Mouse (Mus musculus) intestine, embryonic 15.5 days (tissue): ENCODE measurements around the gene Olfr1133. TPM values are rescaled to one million over a fixed set of nuclear protein-coding genes. Genes with fewer than 3 reads are reported as not detected.
"Not testable (repeated sequence)": the region's sequence is repeated elsewhere in the genome, so short reads cannot be mapped to it uniquely, and the experiment has no call there.

Experiments
- ATAC-seq: fragments of 200-750 bp; cut with Nextera tagmentation; 2 replicates; pipeline ENCODE4 v1.8.0; 2017; ENCODE audit warnings: moderate TSS enrichment, moderate library complexity
- H3K27ac ChIP-seq: fragments of 300-500 bp; sonication (generic); 2 replicates; pipeline ENCODE4 v1.5.1; 2015; ENCODE audit warnings: mild to moderate bottlenecking, inconsistent platforms
- H3K27me3 ChIP-seq: fragments of 300-500 bp; sonication (generic); replicated peaks from 2 replicates; pipeline ENCODE4 v1.6.1; 2015; ENCODE audit warnings: inconsistent platforms
- H3K36me3 ChIP-seq: fragments of 300-500 bp; sonication (generic); 2 replicates; pipeline ENCODE4 v1.6.1; 2015; ENCODE audit warnings: inconsistent platforms
- H3K4me1 ChIP-seq: fragments of 300-500 bp; sonication (generic); replicated peaks from 2 replicates; pipeline ENCODE4 v1.6.1; 2015; ENCODE audit warnings: inconsistent platforms
- H3K4me2 ChIP-seq: fragments of 300-500 bp; sonication (generic); replicated peaks from 2 replicates; pipeline ENCODE4 v1.6.1; 2015; ENCODE audit warnings: mild to moderate bottlenecking, inconsistent platforms
- H3K4me3 ChIP-seq: fragments of 300-500 bp; sonication (generic); replicated peaks from 2 replicates; pipeline ENCODE4 v1.5.1; 2015; ENCODE audit warnings: inconsistent platforms
- H3K9ac ChIP-seq: fragments of 300-500 bp; sonication (generic); 2 replicates; pipeline ENCODE4 v1.6.1; 2015; ENCODE audit warnings: inconsistent platforms
- H3K9me3 ChIP-seq: fragments of 300-500 bp; sonication (generic); 2 replicates; pipeline ENCODE4 v1.6.1; 2016; ENCODE audit warnings: inconsistent platforms
- WGBS: fragments of 180-500 bp; shearing (Covaris S2); methylation state at CpG from one replicate; pipeline ENCODE4 v1.1.7; 2015; 5-methylcytosine and 5-hydroxymethylcytosine counted together
- polyA plus RNA-seq: library from polyadenylated mRNA; unstranded; fragments of >200 nt; fragmentation: Nextera tagmentation; extraction: Ambion mirVana; gene quantifications from 2 replicates; pipeline ENCODE4 v1.2.1, GENCODE M21; 2015

Olfr1133 gene
- polyA plus RNA-seq: not detected in 2 replicates

- Histone ChIP-seq H3K4me1 (no peaks in the 10 kb centered on the region), H3K4me2 (no peak within 1 kb of the TSS), H3K9ac (no peak within 1 kb of the TSS), H3K27me3 (no peaks in the 10 kb centered on the region), H3K27ac (no peak within 1 kb of the TSS), H3K9me3 (no peaks in the 10 kb centered on the region), H3K36me3 (no peaks in the 10 kb centered on the region), H3K4me3 (no peak within 1 kb of the TSS)
- no peak for ATAC-seq
Observed at GRCm38 (mm10) chr2:87647274-87647673, at the start of gene Olfr1133. Gene Olfr1133 (minus strand): TSS chr2:87647374.

GRCm38 (mm10) chr2:87693847-87694246 is 46.7 kb upstream of the Olfr1133 start, which contains the start of gene Olfr1136:
Gene Olfr1136 (minus strand): TSS chr2:87693947.
- Histone ChIP-seq H3K9me3 (no peaks in the 10 kb centered on the region), H3K36me3 (no peaks in the 10 kb centered on the region), H3K27me3 (no peaks in the 10 kb centered on the region), H3K4me1 (no peaks in the 10 kb centered on the region), H3K4me2 (no peak within 1 kb of the TSS), H3K4me3 (no peak within 1 kb of the TSS), H3K9ac (no peak within 1 kb of the TSS), H3K27ac (no peak within 1 kb of the TSS)
- ATAC-seq: no peak

GRCm38 (mm10) chr2:87673564-87673963 is 26.4 kb upstream of the Olfr1133 start, which contains the start of gene Olfr1135:
Gene Olfr1135 (minus strand): TSS chr2:87673664.
- Histone ChIP-seq H3K4me1 (no peaks in the 10 kb centered on the region), H3K27me3 (no peaks in the 10 kb centered on the region), H3K4me3 (no peak within 1 kb of the TSS), H3K9ac (no peak within 1 kb of the TSS), H3K9me3 (no peaks in the 10 kb centered on the region), H3K4me2 (no peak within 1 kb of the TSS), H3K36me3 (no peaks in the 10 kb centered on the region), H3K27ac (no peak within 1 kb of the TSS)
- ATAC-seq: no peak
- 22% methylated on average over 1 of the region's 1 CpGs for WGBS

- no peak within 1 kb of the TSS for H3K4me3 ChIP-seq
- ATAC-seq: no peak
- H3K9ac ChIP-seq: no peak within 1 kb of the TSS
- H3K27ac ChIP-seq: no peak within 1 kb of the TSS
- WGBS: 90% methylated on average over 2 of the region's 2 CpGs
- H3K9me3 ChIP-seq: no peaks in the 10 kb centered on the region
- no peak within 1 kb of the TSS for H3K4me2 ChIP-seq
- H3K4me1 ChIP-seq: no peaks in the 10 kb centered on the region
- no peaks in the 10 kb centered on the region for H3K36me3 ChIP-seq
- no peaks in the 10 kb centered on the region for H3K27me3 ChIP-seq
Observed at GRCm38 (mm10) chr2:87658360-87658759, 11.2 kb upstream of the Olfr1133 start, which contains the start of gene Olfr1134. Gene Olfr1134 (minus strand): TSS chr2:87658460.

- Histone ChIP-seq H3K9me3 (no peaks in the 10 kb centered on the region), H3K27me3 (no peaks in the 10 kb centered on the region), H3K4me3 (no peak overlapping the region), H3K9ac (no peak overlapping the region), H3K27ac (no peak overlapping the region), H3K36me3 (no peaks in the 10 kb centered on the region), H3K4me1 (no peaks in the 10 kb centered on the region), H3K4me2 (no peak overlapping the region)
- no peak for ATAC-seq
Observed at GRCm38 (mm10) chr2:87642441-87642840, 4.7 kb downstream of the Olfr1133 start.

- H3K27me3 ChIP-seq: no peaks in the 10 kb centered on the region
- no peaks in the 10 kb centered on the region for H3K9me3 ChIP-seq
- no peak for ATAC-seq
- no peak within 1 kb of the TSS for H3K4me2 ChIP-seq
- H3K9ac ChIP-seq: no peak within 1 kb of the TSS
- no peak within 1 kb of the TSS for H3K27ac ChIP-seq
- no peaks in the 10 kb centered on the region for H3K36me3 ChIP-seq
- H3K4me1 ChIP-seq: no peaks in the 10 kb centered on the region
- no peak within 1 kb of the TSS for H3K4me3 ChIP-seq
Observed at GRCm38 (mm10) chr2:87637435-87637834, 9.7 kb downstream of the Olfr1133 start, which contains the start of gene Olfr1132. Gene Olfr1132 (minus strand): TSS chr2:87637535.

GRCm38 (mm10) chr2:87626804-87627203 is 20.4 kb downstream of the Olfr1133 start, which contains the start of gene Olfr1131:
Gene Olfr1131 (plus strand): TSS chr2:87627104.
- ATAC-seq: no peak
- WGBS: 67% methylated on average over 3 of the region's 3 CpGs

GRCm38 (mm10) chr2:87605912-87606311 is 41.3 kb downstream of the Olfr1133 start, which contains the start of gene Olfr1130:
Gene Olfr1130 (plus strand): TSS chr2:87606212.
- H3K4me3 ChIP-seq, H3K4me1 ChIP-seq, H3K9ac ChIP-seq, H3K27me3 ChIP-seq, H3K27ac ChIP-seq, H3K9me3 ChIP-seq, H3K4me2 ChIP-seq, ATAC-seq, H3K36me3 ChIP-seq: not testable (repeated sequence)

More at GRCm38 (mm10) chr2:87626804-87627203, 20.4 kb downstream of the Olfr1133 start, which contains the start of gene Olfr1131:
- no peak within 1 kb of the TSS for H3K4me3 ChIP-seq
- no peak within 1 kb of the TSS for H3K4me2 ChIP-seq
- H3K27ac ChIP-seq: no peak within 1 kb of the TSS
- H3K9ac ChIP-seq: no peak within 1 kb of the TSS
- H3K4me1 ChIP-seq: no peaks in the 10 kb centered on the region
- no peaks in the 10 kb centered on the region for H3K36me3 ChIP-seq
- no peaks in the 10 kb centered on the region for H3K27me3 ChIP-seq
- no peaks in the 10 kb centered on the region for H3K9me3 ChIP-seq

Other genes starting within 250 kb of the Olfr1133 start
- not detected in 2 replicates for gene Olfr1123, start 230.7 kb downstream of the Olfr1133 start, polyA plus RNA-seq
- 0.09 TPM in 1 of 2 replicates, not detected in the other for gene Olfr1124, start 217.1 kb downstream of the Olfr1133 start, polyA plus RNA-seq
- not detected in 2 replicates for gene Olfr1126, start 193.4 kb downstream of the Olfr1133 start, polyA plus RNA-seq
- not detected in 2 replicates for gene Pramel7, start 150.3 kb downstream of the Olfr1133 start, polyA plus RNA-seq
- not detected in 2 replicates for gene Pramel6, start 140.8 kb downstream of the Olfr1133 start, polyA plus RNA-seq
- gene Olfr153, start 115.6 kb downstream of the Olfr1133 start, polyA plus RNA-seq: not detected in 2 replicates
- gene Olfr1128, start 101.8 kb downstream of the Olfr1133 start, polyA plus RNA-seq: not detected in 2 replicates
- gene Olfr1129, start 73.5 kb downstream of the Olfr1133 start, polyA plus RNA-seq: not detected in 2 replicates
- gene Olfr1130, start 41.2 kb downstream of the Olfr1133 start, polyA plus RNA-seq: not detected in 2 replicates
- gene Olfr1131, start 20.3 kb downstream of the Olfr1133 start, polyA plus RNA-seq: not detected in 2 replicates
- not detected in 2 replicates for gene Olfr1132, start 9.8 kb downstream of the Olfr1133 start, polyA plus RNA-seq
- gene Olfr1134, start 11.1 kb upstream of the Olfr1133 start, polyA plus RNA-seq: not detected in 2 replicates
- not detected in 2 replicates for gene Olfr1135, start 26.3 kb upstream of the Olfr1133 start, polyA plus RNA-seq
- not detected in 2 replicates for gene Olfr1136, start 46.6 kb upstream of the Olfr1133 start, polyA plus RNA-seq
- not detected in 2 replicates for gene Olfr1137, start 65.8 kb upstream of the Olfr1133 start, polyA plus RNA-seq
- gene Olfr1138, start 92.6 kb upstream of the Olfr1133 start, polyA plus RNA-seq: not detected in 2 replicates
- gene Olfr1140, start 96.4 kb upstream of the Olfr1133 start, polyA plus RNA-seq: not detected in 2 replicates
- gene Olfr1141, start 106.6 kb upstream of the Olfr1133 start, polyA plus RNA-seq: not detected in 2 replicates
- not detected in 2 replicates for gene Olfr152, start 132.1 kb upstream of the Olfr1133 start, polyA plus RNA-seq
- gene Olfr1143, start 153.2 kb upstream of the Olfr1133 start, polyA plus RNA-seq: not detected in 2 replicates
- gene Olfr1145, start 162.4 kb upstream of the Olfr1133 start, polyA plus RNA-seq: not detected in 2 replicates
- not detected in 2 replicates for gene Olfr1148, start 183.2 kb upstream of the Olfr1133 start, polyA plus RNA-seq
- gene Olfr1150-ps1, start 196.6 kb upstream of the Olfr1133 start, polyA plus RNA-seq: not detected in 2 replicates
- not detected in 2 replicates for gene Olfr1151, start 208.5 kb upstream of the Olfr1133 start, polyA plus RNA-seq
- gene Olfr1152, start 219.1 kb upstream of the Olfr1133 start, polyA plus RNA-seq: not detected in 2 replicates
- gene Olfr1153, start 247.6 kb upstream of the Olfr1133 start, polyA plus RNA-seq: not detected in 2 replicates